Mouse (Mus musculus) spleen, postnatal 36 days (tissue): Measurements from ENCODE around the gene Cdh23.
A peak's percentile ranks its signal among the peaks of the same experiment; 100 is the strongest.

ENCODE experiments used
- DNase-seq, 2 experiments: peaks; one replicate each; pipeline ENCODE4 v3.0.0; 2022; ENCODE audit warnings: low spot score in 2 of 2, mixed read lengths in 1 of 2

Cdh23 gene

DNA sequence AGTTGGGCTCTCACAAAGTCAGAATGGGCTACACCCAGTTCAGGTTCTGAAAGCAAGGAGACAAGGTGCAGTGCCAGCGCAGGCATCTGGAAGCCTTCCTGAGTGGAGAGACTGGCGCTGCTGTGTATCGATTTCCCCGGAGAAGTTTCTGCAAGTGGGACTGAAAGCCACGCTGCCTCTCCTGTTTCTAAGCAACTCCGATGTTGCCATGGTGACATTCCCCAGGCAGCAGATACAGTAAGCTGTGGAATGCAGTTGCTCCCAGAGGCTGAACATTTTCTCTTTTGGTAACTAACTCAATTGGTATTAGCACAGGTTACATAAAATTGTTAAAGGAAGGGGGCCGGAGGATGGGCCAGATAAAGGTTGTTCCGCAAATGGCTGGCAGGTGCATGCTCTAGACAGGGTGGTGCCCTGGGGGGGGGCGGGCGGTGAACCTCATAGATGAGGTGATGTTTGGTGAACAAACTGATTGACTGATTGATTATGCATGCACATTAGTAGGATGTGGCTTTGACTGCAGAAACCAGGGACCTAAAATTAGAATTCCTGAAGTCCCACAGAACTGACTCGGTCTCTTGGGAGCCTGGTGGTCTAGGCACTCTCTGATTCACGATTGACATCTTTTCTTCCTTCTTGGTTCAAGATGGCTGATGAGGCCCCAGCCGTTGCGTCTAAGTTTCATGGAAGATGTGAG lies 410.5 kb downstream of the Cdh23 start:
- peak; percentile 54 for DNase-seq

DNA sequence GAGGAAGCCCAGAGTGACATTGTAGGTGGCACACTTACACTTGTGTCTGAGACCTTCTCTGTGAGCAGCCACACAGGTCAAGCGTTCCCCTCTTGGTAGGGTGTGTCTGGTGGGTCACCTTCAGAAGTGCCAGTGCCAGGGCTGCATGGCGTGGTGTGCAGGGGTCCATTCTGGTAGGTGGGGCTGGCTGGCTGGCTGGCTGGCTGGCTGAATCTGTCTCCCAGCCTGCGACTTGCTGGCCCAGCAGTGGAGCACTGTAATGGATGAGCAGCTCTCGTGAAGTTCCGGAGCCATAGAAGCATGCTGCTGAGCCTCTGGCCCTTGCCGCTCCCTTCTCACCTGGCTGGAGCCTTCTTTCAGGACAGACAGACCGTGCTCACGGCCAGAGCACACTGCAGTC lies 411.1 kb downstream of the Cdh23 start:
- DNase-seq: no peak

DNA sequence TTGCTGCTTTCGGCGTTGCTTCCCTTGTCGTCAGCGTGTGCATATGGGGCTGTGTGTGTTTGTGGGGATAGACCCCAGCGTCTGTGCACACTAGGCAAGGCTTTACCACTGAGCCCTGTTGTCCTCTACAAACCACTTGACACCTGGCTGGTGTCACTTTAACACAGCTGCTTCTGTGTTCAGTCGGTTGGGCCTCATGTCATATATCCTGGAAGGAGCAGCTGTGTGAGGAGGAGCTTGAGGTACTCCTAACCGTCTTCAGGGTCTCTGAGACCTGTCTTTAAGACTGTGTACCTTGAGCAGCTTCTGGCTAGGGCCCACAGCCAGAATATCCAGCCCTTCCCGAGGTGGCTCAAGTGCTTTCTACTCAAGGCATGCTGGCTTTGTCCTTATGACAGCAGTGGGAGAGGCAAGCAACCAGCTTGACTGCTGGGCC lies 411.6 kb downstream of the Cdh23 start:
- peak in 1 of 2 experiments; percentile 44 for DNase-seq

DNA sequence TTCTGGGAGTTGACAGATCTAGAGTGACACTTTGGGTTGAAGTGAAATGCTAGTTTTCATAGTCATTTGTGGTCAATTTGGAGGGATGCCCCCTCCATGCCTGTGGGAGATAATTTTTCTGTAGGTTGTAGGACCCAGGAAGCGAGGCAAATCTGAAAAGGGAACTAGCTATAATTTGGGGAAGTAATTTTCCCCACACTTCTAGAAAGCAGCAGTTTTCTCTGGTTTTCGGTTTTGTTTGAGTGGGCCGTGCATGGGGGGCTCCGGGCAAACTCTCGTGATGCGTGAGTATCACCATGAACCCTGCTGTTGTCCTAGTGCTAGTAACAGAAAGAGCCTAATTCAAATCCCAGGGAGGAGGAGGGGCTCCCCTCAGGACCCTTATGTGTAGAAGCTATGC lies 412.0 kb downstream of the Cdh23 start:
- peak; percentile 57 to 70 for DNase-seq

DNA sequence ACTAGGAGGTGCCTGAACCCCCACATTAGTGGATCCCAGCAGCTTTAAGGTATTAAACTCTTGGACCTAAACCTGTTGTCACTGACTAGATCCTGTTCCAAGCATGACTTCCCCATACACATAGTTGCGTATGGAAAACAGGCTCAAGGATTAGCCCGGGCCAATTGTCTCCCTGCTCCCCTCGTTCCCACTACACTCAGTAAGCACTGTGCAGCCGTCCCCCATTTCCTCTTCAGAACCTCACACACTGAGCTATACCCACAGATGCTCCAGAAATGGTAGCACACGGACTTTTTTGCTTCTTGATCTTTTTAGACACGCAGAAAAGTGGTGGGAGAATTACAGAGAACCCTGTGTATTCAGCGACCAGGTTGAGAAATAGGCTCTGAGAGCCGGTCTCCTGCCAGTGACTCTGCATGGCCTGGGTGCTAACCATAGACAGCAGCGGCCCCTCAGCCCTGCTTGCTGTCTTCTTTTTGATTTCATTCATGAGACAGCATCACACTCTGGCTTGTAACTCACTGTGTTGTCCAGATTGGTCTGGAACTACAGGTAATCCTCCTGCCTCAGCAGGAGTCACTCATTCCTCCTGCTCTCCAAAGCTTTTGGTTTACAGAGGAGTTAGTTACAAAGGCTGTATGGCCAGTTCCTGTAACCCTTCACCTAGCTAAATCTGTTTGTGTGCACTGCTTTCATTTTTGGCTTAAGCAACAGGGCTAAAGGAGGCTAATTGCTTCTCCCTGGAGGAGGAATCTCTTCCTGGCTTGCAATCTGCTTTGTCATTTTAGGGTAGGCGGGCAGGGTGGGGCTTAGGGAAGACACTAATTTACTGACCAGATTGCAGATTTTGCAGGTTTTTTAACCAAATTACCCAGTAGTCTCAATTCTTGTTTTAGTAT lies 413.9 kb downstream of the Cdh23 start:
- DNase-seq: no peak

DNA sequence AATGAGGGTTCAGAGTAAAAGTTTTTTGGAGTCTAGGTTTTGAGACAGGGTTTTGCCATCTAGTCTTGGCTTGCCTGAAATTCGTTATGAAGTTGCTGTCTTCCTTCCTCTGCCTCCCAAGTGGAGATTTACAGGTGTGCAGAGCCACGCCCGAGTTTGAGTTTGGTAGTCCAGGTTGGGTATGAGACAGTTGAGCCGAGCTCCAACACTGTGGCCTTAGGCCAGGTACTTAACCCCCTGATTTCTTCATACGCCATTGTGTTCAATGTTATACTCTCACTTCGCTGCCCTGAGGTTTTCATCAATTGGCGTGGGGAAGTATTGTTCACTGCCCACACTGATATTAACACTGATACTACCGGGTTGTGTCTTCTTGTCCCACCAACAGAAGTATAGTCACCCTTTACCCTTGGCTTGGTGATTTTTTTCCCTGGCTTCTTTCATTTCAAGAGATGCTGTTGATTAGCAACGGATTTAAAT lies 414.7 kb downstream of the Cdh23 start:
- no peak for DNase-seq

DNA sequence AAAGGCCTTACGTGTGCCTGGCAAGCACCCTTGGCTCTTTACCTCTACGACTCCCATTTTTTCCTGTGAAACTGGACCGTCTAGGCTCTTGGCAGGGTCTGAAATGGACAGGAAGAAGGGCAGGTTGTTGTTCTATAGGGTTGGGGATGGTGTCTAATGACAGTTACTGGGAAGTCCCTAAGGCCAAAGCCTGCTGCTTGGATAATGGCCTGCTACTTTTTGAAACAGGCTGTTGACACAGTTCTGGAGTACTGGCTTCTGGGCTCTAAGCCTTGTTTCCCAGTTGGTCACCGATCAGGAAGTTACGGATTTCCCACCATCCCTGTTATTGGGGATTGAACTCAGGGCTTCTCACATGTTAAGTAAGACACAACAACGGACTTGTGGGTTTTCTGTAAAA lies 415.9 kb downstream of the Cdh23 start:
- DNase-seq: no peak

DNA sequence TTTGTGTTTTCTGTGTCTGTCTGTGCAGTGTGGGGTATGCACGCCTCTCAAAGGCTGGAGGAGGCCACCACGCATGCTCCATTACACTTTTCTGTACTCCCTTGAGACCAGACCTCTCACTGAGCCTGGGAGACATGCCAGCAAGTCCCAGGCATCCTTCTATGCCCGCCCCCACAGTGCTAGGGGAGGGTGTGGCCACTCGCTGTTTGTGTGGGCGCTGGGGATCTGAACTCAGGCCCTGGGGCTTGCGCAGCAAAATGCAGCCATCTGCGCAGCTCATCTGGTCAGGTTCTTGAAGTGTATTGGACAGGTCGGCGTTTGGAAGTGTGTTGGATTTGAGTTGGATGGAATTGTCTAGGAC lies 416.4 kb downstream of the Cdh23 start:
- DNase-seq: peak; percentile 64 to 67

DNA sequence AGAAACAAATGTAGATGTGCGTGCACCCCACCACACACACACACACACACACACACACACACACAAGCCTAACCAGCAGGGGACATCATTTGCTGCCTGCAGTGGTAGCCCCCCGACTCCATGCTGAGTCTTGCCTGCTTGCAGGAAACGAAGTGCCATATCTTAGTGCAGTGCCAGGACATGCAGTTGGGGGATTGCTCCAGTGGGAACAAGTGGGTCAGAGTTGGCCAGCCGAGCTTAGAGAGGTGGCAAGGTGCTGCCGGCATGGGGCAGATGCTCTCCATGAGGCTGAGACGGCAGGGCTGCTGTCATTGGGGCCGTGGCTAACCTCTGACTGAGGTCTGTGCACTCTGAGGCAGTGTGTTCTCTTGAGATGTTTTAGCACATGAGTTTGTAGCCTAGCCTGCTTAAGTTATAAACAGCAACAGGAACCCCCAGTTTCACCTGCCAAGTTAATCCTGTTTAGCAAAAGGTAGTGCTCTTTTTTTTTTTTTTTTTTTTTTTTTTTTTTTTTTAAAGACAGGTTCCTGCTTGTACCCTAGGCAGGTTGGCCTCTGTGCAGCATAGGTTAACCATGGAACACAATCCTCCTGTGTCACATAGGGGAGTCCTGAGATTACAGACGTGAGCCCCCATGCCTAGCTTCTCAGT lies 416.9 kb downstream of the Cdh23 start:
- no peak for DNase-seq

DNA sequence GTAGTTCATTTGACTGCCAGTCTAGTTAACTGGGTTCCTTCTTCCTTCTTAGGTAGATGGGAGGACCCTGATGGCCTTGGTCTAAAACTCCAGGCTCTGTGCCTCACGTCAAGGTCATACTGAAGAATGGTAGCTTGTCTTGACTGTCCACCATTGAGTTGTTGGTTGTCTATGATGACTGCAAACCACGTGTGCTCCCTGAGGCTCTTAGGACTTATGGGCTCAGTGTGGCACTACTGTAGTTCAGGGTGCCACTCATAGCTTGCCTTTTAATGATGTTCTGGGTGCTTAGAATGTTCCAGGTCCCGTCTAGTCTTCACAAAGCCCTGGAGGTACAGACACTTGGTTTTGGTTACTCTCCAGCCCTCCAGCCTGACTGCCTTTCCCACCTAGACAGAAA lies 417.5 kb downstream of the Cdh23 start:
- no peak for DNase-seq

DNA sequence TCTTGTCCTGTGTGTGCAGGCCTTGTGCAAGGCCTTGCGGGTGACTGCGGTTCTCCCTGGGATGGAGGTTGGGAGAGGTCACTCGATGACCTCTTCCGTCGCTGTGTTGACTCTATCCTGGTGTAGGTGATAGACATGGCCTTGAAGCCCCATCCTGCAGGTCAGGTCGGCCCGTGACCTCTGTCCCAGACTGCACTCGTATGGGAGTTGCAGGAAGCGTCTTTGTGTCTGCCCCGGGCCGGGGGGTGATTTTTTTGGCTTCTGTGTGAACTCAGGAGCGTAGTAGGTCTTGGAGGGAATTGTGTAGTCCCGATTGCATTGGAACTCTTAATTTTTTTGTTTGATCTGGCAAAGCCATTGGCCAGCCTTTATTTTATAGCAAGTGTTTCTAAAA lies 418.3 kb downstream of the Cdh23 start:
- peak in 1 of 2 experiments; percentile 32 for DNase-seq

DNA sequence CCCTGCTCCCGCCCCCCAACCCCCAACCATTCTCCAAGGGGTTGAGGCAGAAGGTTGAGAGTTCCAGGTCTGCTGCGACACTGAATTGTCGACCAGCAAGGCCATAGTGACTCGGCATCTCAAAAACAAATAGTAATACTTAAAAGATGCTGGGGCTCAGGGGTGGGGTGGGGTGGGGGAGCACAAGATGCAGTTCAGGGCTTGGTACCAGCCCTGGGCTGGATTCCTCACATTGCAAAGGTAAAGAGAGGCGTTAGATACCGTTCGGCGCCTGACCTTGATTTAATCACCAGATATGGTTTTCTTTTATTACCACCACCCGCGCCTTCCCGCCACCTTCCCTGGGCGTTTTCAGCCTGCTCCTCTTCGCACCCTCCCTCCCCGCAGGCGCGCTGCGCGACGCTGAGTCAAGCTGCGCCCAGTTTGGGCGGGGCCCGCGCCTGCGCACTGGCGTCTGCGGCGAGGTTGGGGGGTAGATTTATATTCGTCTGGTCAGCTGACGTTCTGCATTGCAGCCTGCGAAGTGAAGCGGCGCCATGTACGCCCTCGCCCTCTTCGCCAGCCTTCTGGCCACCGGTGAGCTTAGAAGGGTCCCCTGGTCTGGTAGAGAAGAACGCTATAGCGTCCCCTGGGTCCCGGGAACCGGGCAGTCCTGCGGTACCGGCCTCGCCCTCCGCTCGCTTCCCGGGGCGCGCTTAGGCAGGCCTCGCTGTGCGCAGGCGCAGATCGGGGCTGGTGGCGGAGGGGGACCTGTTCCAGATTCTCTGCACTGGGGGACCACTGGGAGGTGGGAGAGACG lies 418.9 kb downstream of the Cdh23 start, which contains the start of gene Psap:
Psap (plus strand) TSS at position 421 of the 799 bp plus-strand sequence.
- DNase-seq: peak; percentile 93 to 95

DNA sequence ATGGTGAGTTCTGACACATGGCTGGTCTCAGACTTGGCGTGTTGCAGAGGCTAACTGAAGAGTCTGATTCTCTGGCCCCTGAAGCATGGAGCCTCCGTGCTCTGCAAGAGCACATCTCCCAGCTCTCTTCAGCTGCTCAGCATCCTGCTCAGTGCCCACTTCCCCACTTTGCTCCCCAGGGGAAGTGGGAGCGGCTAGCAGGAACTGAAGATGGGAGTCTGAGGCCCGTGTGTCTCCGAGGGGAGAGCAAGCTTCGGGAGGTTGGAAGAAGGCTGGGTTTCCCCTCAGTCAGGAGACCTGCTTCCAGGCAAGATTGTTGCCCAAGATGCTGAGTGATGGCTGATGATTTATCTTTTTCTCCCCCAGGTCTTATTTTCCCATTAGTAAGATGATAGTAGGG lies 422.9 kb downstream of the Cdh23 start:
- peak in 1 of 2 experiments; percentile 17 for DNase-seq

DNA sequence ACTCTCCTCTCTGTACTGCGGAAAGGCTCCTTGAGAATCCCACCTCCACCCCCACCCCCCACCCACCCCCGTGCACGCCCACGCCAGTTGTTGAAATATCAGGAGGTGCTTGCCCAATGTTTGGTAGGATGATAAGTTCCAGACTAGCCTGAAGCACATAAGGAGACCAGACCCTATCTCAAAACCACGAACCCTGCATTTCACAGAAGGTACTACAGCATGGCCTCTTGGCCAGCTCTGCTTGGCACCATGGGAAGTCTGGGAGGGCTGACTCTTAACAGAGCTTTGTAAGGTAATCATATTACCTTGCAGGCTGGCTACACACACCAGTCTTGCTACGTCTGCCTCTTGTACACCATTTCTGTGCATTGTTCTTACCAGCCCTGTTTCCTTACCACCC lies 424.0 kb downstream of the Cdh23 start:
- DNase-seq: no peak

DNA sequence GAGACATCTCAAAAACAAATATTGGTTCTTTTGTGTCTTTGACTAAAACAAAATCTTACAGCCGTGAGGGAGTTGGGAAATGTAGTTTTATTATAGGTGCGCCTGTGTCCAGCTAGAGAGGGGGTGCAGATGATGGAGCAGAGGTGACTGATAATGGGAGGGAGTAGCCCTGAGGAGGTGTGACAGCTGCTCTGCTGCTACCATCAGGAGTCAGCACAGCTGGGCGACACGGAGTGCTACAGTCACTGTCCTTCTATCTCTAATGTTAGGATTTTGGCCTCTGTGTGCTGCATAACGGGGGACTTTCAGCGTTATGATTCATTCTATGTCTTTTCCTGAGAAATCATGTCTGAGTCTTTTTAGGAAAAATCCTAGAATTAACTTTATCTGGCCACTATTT lies 425.3 kb downstream of the Cdh23 start:
- no peak for DNase-seq

DNA sequence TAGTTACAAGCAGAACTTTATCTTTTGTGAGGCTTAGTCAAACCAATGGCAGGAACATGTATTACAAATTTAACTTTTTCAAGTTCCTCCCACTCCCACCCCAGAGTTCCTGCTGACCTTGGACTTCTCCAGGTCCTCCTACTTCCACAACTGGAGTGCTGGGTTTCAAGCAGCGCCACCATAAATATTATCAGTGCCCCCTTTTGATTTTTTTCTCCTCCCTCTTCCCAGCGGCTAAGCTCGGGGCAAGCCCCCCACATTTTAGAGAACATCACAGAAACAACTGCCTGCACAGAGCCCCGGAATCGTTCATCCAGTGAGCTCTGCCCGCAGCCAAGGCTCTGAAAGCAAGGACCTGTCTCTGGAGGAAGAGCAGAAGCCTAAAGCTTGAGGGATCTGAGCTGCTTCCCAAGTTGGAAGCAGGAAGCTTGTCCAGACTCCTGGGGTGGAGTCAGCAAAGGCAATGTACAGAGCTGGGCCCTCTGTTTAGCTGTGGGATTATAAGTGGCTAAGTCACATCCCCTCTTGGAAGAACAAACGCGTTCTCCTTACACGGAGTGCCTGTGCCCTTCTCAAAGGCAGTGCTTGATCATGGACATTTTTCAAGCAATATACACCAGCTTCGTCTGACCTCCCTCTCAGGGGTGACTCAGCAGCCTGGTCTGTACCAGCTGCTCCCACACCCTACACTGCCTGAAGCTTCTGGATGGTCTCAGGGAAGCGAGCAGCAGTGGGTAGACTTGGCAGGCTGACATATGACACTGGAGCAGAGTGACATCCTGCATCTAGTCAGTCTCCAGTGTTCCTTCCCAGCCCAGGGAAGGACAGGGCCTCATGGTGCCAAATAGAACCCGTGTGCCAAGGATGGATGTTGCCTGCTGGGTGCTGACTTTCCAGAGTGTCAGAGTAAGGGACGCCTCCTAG lies 426.9 kb downstream of the Cdh23 start:
- DNase-seq: no peak

DNA sequence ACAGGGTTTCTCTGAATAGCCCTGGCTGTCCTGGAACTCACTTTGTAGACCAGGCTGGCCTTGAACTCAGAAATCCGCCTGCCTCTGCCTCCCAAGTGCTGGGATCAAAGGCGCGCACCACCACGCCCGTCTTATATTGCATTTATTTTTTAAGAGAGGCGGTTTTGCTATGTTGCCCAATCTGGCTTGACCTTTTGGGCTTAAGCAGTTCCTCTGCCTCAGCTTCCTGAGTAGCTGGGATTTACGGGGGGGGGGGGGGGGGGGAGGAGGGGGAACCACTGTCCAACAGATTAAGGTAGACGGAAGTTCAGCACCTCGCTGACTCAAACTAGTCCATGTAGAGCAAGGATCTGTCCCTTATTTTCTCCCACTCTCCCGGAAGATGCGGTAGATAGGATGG lies 427.6 kb downstream of the Cdh23 start:
- DNase-seq: no peak

DNA sequence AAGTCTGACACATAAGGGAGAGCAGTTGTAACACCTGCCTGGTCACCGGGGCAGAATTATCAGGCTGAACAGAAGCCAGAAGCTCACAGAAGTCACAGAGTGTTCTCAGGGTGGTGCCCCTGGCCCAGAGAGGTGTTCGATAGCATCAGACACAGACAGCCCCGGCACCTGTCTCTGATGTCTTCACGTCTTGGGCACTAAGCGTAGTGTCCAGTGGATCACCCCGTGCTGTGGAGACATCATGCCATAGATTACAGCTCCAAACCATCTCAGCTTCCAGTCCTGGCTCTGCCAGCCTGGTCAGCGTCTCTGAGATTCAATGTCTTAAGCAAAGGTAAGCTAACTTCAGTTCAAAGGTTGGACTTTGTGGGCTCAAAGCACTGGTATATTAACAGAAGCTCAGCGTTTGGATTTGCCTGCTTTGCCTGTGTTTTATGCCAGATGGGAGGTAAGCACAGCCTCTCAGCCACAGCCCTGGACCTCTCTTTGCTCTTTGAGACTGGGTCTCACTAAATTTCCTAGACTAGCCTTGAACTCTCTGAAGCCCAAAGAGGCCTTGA lies 429.4 kb downstream of the Cdh23 start:
- DNase-seq: no peak

DNA sequence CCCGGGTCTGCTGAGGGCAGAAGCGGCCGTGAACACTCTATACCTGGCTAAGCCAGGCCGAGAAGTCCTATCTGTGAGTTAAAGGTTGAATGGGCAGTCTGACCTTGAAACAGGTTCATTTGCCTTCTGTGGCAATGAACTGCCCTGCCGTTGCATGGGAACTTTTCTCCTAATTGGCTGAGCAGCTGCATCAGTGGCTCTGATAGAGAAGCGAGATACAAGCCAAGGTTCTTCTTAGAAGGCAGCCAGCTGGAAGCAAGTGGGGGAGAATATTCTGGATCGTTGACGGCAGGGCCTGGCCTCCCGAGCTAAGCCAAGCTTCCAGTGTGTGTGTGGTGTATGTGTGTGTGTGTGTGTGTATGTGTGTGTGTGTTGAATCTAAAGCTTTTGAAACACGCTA lies 431.0 kb downstream of the Cdh23 start:
- DNase-seq: no peak

DNA sequence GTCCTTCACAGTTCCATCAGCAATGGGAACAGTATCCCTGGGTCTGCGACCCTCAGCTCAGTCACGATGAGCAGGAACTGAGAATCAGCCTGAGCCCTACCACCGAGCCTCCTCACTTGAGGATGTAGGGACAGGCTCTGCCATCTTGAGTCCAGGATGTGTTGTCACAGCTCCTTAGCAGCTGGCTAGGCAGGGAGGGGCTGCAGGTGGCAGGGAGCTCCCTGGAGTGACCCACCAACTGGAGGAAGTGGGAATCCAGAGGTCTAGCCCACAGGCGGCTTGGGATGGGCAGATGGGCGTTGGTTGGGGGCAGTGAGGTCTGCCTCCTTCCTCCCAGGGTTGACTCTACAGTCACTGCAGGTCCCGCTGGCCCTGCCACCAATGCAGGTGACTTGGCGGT lies 432.9 kb downstream of the Cdh23 start:
- DNase-seq: peak in 1 of 2 experiments; percentile 39
